Mouse (Mus musculus) heart, embryonic 10.5 days (tissue): ENCODE results near the gene Pakap. TPM values are rescaled to one million over a fixed set of nuclear protein-coding genes. Genes with fewer than 3 reads are reported as not detected.

Experiments used
- DNase-seq: peaks from one replicate; pipeline ENCODE4 v3.0.0-alpha.2; 2017; ENCODE audit warnings: low spot score
- H3K27ac ChIP-seq: fragments of 300-500 bp; sonication (generic); 2 replicates; pipeline ENCODE4 v1.5.1; 2016; ENCODE audit warnings: mild to moderate bottlenecking
- H3K27me3 ChIP-seq: fragments of 300-500 bp; sonication (generic); 2 replicates; pipeline ENCODE4 v1.6.1; 2016; ENCODE audit warnings: mild to moderate bottlenecking; ENCODE audit not compliant: poor library complexity, insufficient read depth, severe bottlenecking
- H3K36me3 ChIP-seq: fragments of 300-500 bp; sonication (generic); 2 replicates; pipeline ENCODE4 v1.6.1; 2016; ENCODE audit warnings: mild to moderate bottlenecking, moderate library complexity
- H3K4me1 ChIP-seq: fragments of 300-500 bp; sonication (generic); 2 replicates; pipeline ENCODE4 v1.6.1; 2016; ENCODE audit warnings: mild to moderate bottlenecking
- H3K4me3 ChIP-seq: fragments of 300-500 bp; sonication (generic); 2 replicates; pipeline ENCODE4 v1.5.1; 2016; ENCODE audit warnings: mild to moderate bottlenecking, moderate library complexity
- H3K9me3 ChIP-seq: fragments of 300-500 bp; sonication (generic); 2 replicates; pipeline ENCODE4 v1.6.1; 2016; ENCODE audit warnings: mild to moderate bottlenecking, moderate library complexity
- WGBS: fragments of 180-500 bp; shearing (Covaris S2); methylation state at CpG from one replicate; pipeline ENCODE4 v1.1.7; 2016; 5-methylcytosine and 5-hydroxymethylcytosine counted together
- polyA plus RNA-seq: library from polyadenylated mRNA; unstranded; fragments of >200 nt; fragmentation: Nextera tagmentation; extraction: Ambion mirVana; gene quantifications from 2 replicates; pipeline ENCODE4 v1.2.1, GENCODE M21; 2016

The Pakap gene
- polyA plus RNA-seq, 1 experiment from 2014 or later, result 53.0 TPM

- H3K36me3 ChIP-seq, result peaks cover 16% of the 10 kb centered on the region; the same call in 1 of the 2 replicates
- peaks cover 11% of the 10 kb centered on the region; the same call in 1 of the 2 replicates for H3K4me1 ChIP-seq
- no peak overlapping the region for H3K27ac ChIP-seq
- no peak for DNase-seq
- no peaks in the 10 kb centered on the region for H3K27me3 ChIP-seq
- no peak overlapping the region for H3K4me3 ChIP-seq
- no peaks in the 10 kb centered on the region for H3K9me3 ChIP-seq
- WGBS, result 84% methylated on average over 1 of the region's 1 CpGs
These were observed 151.4 kb downstream of the Pakap start for GRCm38 (mm10) chr4:57719370-57719769.

- Histone ChIP-seq H3K9me3 (no peaks in the 10 kb centered on the region), H3K27me3 (no peaks in the 10 kb centered on the region), H3K36me3 (peaks cover 12% of the 10 kb centered on the region; the same call in 1 of the 2 replicates), H3K4me3 (no peak overlapping the region), H3K4me1 (peaks cover 12% of the 10 kb centered on the region), H3K27ac (no peak overlapping the region)
- 49% methylated on average over 7 of the region's 7 CpGs for WGBS
- no peak for DNase-seq
These were observed 152.9 kb downstream of the Pakap start for GRCm38 (mm10) chr4:57720869-57721361.

GRCm38 (mm10) chr4:57722296-57722695 is 154.3 kb downstream of the Pakap start:
- Histone ChIP-seq H3K4me3 (no peak overlapping the region), H3K27me3 (no peaks in the 10 kb centered on the region), H3K36me3 (peaks cover 12% of the 10 kb centered on the region; the same call in 1 of the 2 replicates), H3K27ac (no peak overlapping the region), H3K9me3 (no peaks in the 10 kb centered on the region), H3K4me1 (peaks cover 12% of the 10 kb centered on the region)
- DNase-seq, result no peak
- 82% methylated on average over 4 of the region's 4 CpGs for WGBS

- Histone ChIP-seq H3K9me3 (no peaks in the 10 kb centered on the region), H3K27ac (no peak overlapping the region), H3K4me3 (no peak overlapping the region), H3K36me3 (peaks cover 6% of the 10 kb centered on the region; the same call in 1 of the 2 replicates), H3K27me3 (no peaks in the 10 kb centered on the region), H3K4me1 (peaks cover 12% of the 10 kb centered on the region)
- WGBS, result 56% methylated on average over 2 of the region's 2 CpGs
- no peak for DNase-seq
These were observed 155.7 kb downstream of the Pakap start for GRCm38 (mm10) chr4:57723659-57724058.

GRCm38 (mm10) chr4:57725569-57725968 is 157.6 kb downstream of the Pakap start:
- Histone ChIP-seq H3K4me1 (peaks cover 12% of the 10 kb centered on the region), H3K27ac (no peak overlapping the region), H3K9me3 (no peaks in the 10 kb centered on the region), H3K4me3 (no peak overlapping the region), H3K36me3 (peaks cover 3% of the 10 kb centered on the region; the same call in 1 of the 2 replicates), H3K27me3 (no peaks in the 10 kb centered on the region)
- 72% methylated on average over 1 of the region's 1 CpGs for WGBS
- DNase-seq, result no peak

GRCm38 (mm10) chr4:57728611-57729183 is 160.7 kb downstream of the Pakap start:
- H3K27ac ChIP-seq, result no peak overlapping the region
- no peaks in the 10 kb centered on the region for H3K9me3 ChIP-seq
- no peaks in the 10 kb centered on the region for H3K27me3 ChIP-seq
- no peak overlapping the region for H3K4me3 ChIP-seq
- H3K4me1 ChIP-seq, result peaks cover 13% of the 10 kb centered on the region
- H3K36me3 ChIP-seq, result peaks cover 14% of the 10 kb centered on the region
- no peak for DNase-seq
- WGBS, result 84% methylated on average over 4 of the region's 4 CpGs

- WGBS, result 91% methylated on average over 6 of the region's 6 CpGs
- no peak overlapping the region for H3K27ac ChIP-seq
- H3K27me3 ChIP-seq, result no peaks in the 10 kb centered on the region
- peaks cover 10% of the 10 kb centered on the region for H3K4me1 ChIP-seq
- no peaks in the 10 kb centered on the region for H3K9me3 ChIP-seq
- H3K4me3 ChIP-seq, result no peak overlapping the region
- no peak for DNase-seq
- peaks cover 14% of the 10 kb centered on the region for H3K36me3 ChIP-seq
These were observed 162.1 kb downstream of the Pakap start for GRCm38 (mm10) chr4:57730047-57730446.

- H3K27ac ChIP-seq, result no peak overlapping the region
- H3K4me3 ChIP-seq, result no peak overlapping the region
- no peak for DNase-seq
- no peaks in the 10 kb centered on the region for H3K9me3 ChIP-seq
- peaks cover 17% of the 10 kb centered on the region for H3K36me3 ChIP-seq
- H3K4me1 ChIP-seq, result peaks cover 10% of the 10 kb centered on the region
- H3K27me3 ChIP-seq, result no peaks in the 10 kb centered on the region
- 78% methylated on average over 11 of the region's 11 CpGs for WGBS
These were observed 163.0 kb downstream of the Pakap start for GRCm38 (mm10) chr4:57730801-57731598.

- no peak for DNase-seq
- Histone ChIP-seq H3K27me3 (no peaks in the 10 kb centered on the region), H3K27ac (no peak overlapping the region), H3K36me3 (peaks cover 21% of the 10 kb centered on the region), H3K9me3 (no peaks in the 10 kb centered on the region), H3K4me1 (peaks cover 10% of the 10 kb centered on the region), H3K4me3 (no peak overlapping the region)
- WGBS, result 82% methylated on average over 5 of the region's 5 CpGs
These were observed 164.4 kb downstream of the Pakap start for GRCm38 (mm10) chr4:57732351-57732750.

GRCm38 (mm10) chr4:57733445-57733844 is 165.5 kb downstream of the Pakap start:
- H3K4me1 ChIP-seq, result peaks cover 10% of the 10 kb centered on the region
- no peak overlapping the region for H3K4me3 ChIP-seq
- peaks cover 31% of the 10 kb centered on the region for H3K36me3 ChIP-seq
- no peaks in the 10 kb centered on the region for H3K27me3 ChIP-seq
- DNase-seq, result no peak
- H3K9me3 ChIP-seq, result no peaks in the 10 kb centered on the region
- H3K27ac ChIP-seq, result no peak overlapping the region
- WGBS, result 56% methylated on average over 3 of the region's 3 CpGs

- 87% methylated on average over 5 of the region's 5 CpGs for WGBS
- H3K27ac ChIP-seq, result no peak overlapping the region
- H3K4me1 ChIP-seq, result peaks cover 10% of the 10 kb centered on the region
- H3K27me3 ChIP-seq, result no peaks in the 10 kb centered on the region
- no peaks in the 10 kb centered on the region for H3K9me3 ChIP-seq
- peaks cover 31% of the 10 kb centered on the region for H3K36me3 ChIP-seq
- no peak overlapping the region for H3K4me3 ChIP-seq
- no peak for DNase-seq
These were observed 167.4 kb downstream of the Pakap start for GRCm38 (mm10) chr4:57735426-57735825.

- no peak overlapping the region for H3K27ac ChIP-seq
- 60% methylated on average over 8 of the region's 8 CpGs for WGBS
- no peaks in the 10 kb centered on the region for H3K9me3 ChIP-seq
- DNase-seq, result no peak
- peaks cover 23% of the 10 kb centered on the region; the same call in 1 of the 2 replicates for H3K36me3 ChIP-seq
- peaks cover 6% of the 10 kb centered on the region; the same call in 1 of the 2 replicates for H3K4me1 ChIP-seq
- H3K4me3 ChIP-seq, result no peak overlapping the region
- H3K27me3 ChIP-seq, result no peaks in the 10 kb centered on the region
These were observed 171.0 kb downstream of the Pakap start for GRCm38 (mm10) chr4:57738856-57739552.
